Mouse (Mus musculus) lung, postnatal 0 days (tissue): ENCODE measurements around the gene Radil. TPM values are rescaled to one million over a fixed set of nuclear protein-coding genes. Genes with fewer than 3 reads are reported as not detected.
A peak's percentile ranks its signal among the peaks of the same experiment; 100 is the strongest.

Source experiments
- ATAC-seq: fragments of 200-750 bp; cut with Nextera tagmentation; 2 replicates; pipeline ENCODE4 v1.8.0; 2017; ENCODE audit warnings: moderate library complexity
- DNase-seq: peaks from one replicate; pipeline ENCODE4 v3.0.0-alpha.2; 2016; ENCODE audit warnings: low spot score
- H3K27ac ChIP-seq: fragments of 300-500 bp; sonication (generic); 2 replicates; pipeline ENCODE4 v1.5.1; 2014; ENCODE audit warnings: antibody characterized with exemption, mild to moderate bottlenecking, low read length, mixed read lengths
- H3K27me3 ChIP-seq: fragments of 300-500 bp; sonication (generic); replicated peaks from 2 replicates; pipeline ENCODE4 v1.6.1; 2014; ENCODE audit warnings: low read length, mixed read lengths; ENCODE audit not compliant: insufficient read depth
- H3K36me3 ChIP-seq: fragments of 300-500 bp; sonication (generic); 2 replicates; pipeline ENCODE4 v1.6.1; 2014; ENCODE audit warnings: low read length, mixed read lengths; ENCODE audit not compliant: insufficient read depth
- H3K4me1 ChIP-seq: fragments of 300-500 bp; sonication (generic); 2 replicates; pipeline ENCODE4 v1.6.1; 2014; ENCODE audit warnings: antibody characterized with exemption, low read depth, low read length, mixed read lengths; ENCODE audit not compliant: insufficient read depth
- H3K4me2 ChIP-seq: fragments of 300-500 bp; sonication (generic); replicated peaks from 2 replicates; pipeline ENCODE4 v1.6.1; 2014; ENCODE audit warnings: low read depth, mild to moderate bottlenecking, low read length, moderate library complexity, mixed read lengths
- H3K4me3 ChIP-seq: fragments of 300-500 bp; sonication (generic); 2 replicates; pipeline ENCODE4 v1.5.1; 2014; ENCODE audit warnings: low read depth, low read length
- H3K9ac ChIP-seq: fragments of 300-500 bp; sonication (generic); replicated peaks from 2 replicates; pipeline ENCODE4 v1.6.1; 2014; ENCODE audit warnings: low read depth, mild to moderate bottlenecking
- H3K9me3 ChIP-seq: fragments of 300-500 bp; sonication (generic); 2 replicates; pipeline ENCODE4 v1.6.1; 2016; ENCODE audit warnings: low read length, mixed read lengths
- CTCF ChIP-seq: IDR thresholded peaks from 2 replicates; pipeline ENCODE4 v1.5.1; 2016; ENCODE audit warnings: antibody characterized with exemption, mild to moderate bottlenecking
- EP300 ChIP-seq: IDR thresholded peaks from 2 replicates; pipeline ENCODE4 v1.6.1; 2016; ENCODE audit warnings: antibody characterized with exemption, mild to moderate bottlenecking, control low read depth
- WGBS: fragments of 180-500 bp; shearing (Covaris S2); extraction: QIAGEN DNeasy Blood & Tissue Kit; methylation state at CpG from one replicate; pipeline ENCODE4 v1.1.7; 2014; 5-methylcytosine and 5-hydroxymethylcytosine counted together
- polyA plus RNA-seq: library from polyadenylated mRNA; unstranded; fragments of >200 nt; fragmentation: Nextera tagmentation; extraction: Ambion mirVana; gene quantifications from 2 replicates; pipeline ENCODE4 v1.2.1, GENCODE M21; 2015

The Radil gene
- polyA plus RNA-seq, 1 experiment from 2014 or later, result 13.5 TPM

- Histone ChIP-seq H3K9me3 (no peaks in the 10 kb centered on the region), H3K27me3 (no peaks in the 10 kb centered on the region), H3K36me3 (no peaks in the 10 kb centered on the region), H3K4me3 (no peak overlapping the region), H3K4me2 (no peak overlapping the region), H3K9ac (no peak overlapping the region), H3K4me1 (no peaks in the 10 kb centered on the region), H3K27ac (no peak overlapping the region)
- no peak for ATAC-seq
- no peak for DNase-seq
- WGBS, result 34% methylated on average over 14 of the region's 14 CpGs
- TF ChIP-seq EP300 (no peak), CTCF (no peak)
Observed at GRCm38 (mm10) chr5:142583616-142584126, 32.8 kb upstream of the Radil start.

- no peak overlapping the region for H3K9ac ChIP-seq
- H3K4me3 ChIP-seq, result no peak overlapping the region
- 14% methylated on average over 5 of the region's 5 CpGs for WGBS
- no peaks in the 10 kb centered on the region for H3K36me3 ChIP-seq
- ATAC-seq (peak; percentile 38; the same call in 1 of the 2 replicates), DNase-seq (peak; percentile 70)
- H3K27me3 ChIP-seq, result no peaks in the 10 kb centered on the region
- no peaks in the 10 kb centered on the region for H3K4me1 ChIP-seq
- TF ChIP-seq CTCF (peak; percentile 87), EP300 (no peak)
- H3K9me3 ChIP-seq, result no peaks in the 10 kb centered on the region
- H3K27ac ChIP-seq, result no peak overlapping the region
- H3K4me2 ChIP-seq, result no peak overlapping the region
Observed at GRCm38 (mm10) chr5:142581517-142581916, 30.6 kb upstream of the Radil start.

GRCm38 (mm10) chr5:142578192-142578591 is 27.3 kb upstream of the Radil start:
- WGBS, result 87% methylated on average over 10 of the region's 10 CpGs
- H3K36me3 ChIP-seq, result no peaks in the 10 kb centered on the region
- no peak for TF ChIP-seq CTCF
- no peak overlapping the region for H3K4me2 ChIP-seq
- H3K4me3 ChIP-seq, result no peak overlapping the region
- ATAC-seq (no peak), DNase-seq (no peak)
- no peaks in the 10 kb centered on the region for H3K9me3 ChIP-seq
- H3K9ac ChIP-seq, result no peak overlapping the region
- H3K27me3 ChIP-seq, result no peaks in the 10 kb centered on the region
- H3K4me1 ChIP-seq, result no peaks in the 10 kb centered on the region
- H3K27ac ChIP-seq, result no peak overlapping the region

GRCm38 (mm10) chr5:142576832-142577231 is 25.9 kb upstream of the Radil start:
- no peak overlapping the region for H3K27ac ChIP-seq
- TF ChIP-seq EP300 (no peak), CTCF (no peak)
- no peaks in the 10 kb centered on the region for H3K36me3 ChIP-seq
- WGBS, result 68% methylated on average over 7 of the region's 7 CpGs
- ATAC-seq (no peak), DNase-seq (no peak)
- H3K9ac ChIP-seq, result no peak overlapping the region
- no peak overlapping the region for H3K4me2 ChIP-seq
- no peaks in the 10 kb centered on the region for H3K9me3 ChIP-seq
- H3K27me3 ChIP-seq, result no peaks in the 10 kb centered on the region
- H3K4me3 ChIP-seq, result no peak overlapping the region
- no peaks in the 10 kb centered on the region for H3K4me1 ChIP-seq

- Histone ChIP-seq H3K9me3 (no peaks in the 10 kb centered on the region), H3K27me3 (no peaks in the 10 kb centered on the region), H3K4me2 (no peak overlapping the region), H3K9ac (no peak overlapping the region), H3K27ac (no peak overlapping the region), H3K4me3 (no peak overlapping the region), H3K4me1 (no peaks in the 10 kb centered on the region), H3K36me3 (no peaks in the 10 kb centered on the region)
- 74% methylated on average over 8 of the region's 8 CpGs for WGBS
- no peak for ATAC-seq
- no peak for DNase-seq
- TF ChIP-seq EP300, result no peak
- no peak for TF ChIP-seq CTCF
Observed at GRCm38 (mm10) chr5:142574323-142575057, 23.6 kb upstream of the Radil start.

GRCm38 (mm10) chr5:142564606-142565005 is 13.7 kb upstream of the Radil start:
- TF ChIP-seq CTCF (no peak), EP300 (no peak)
- ATAC-seq (no peak), DNase-seq (no peak)
- H3K4me1 ChIP-seq, result no peaks in the 10 kb centered on the region
- WGBS, result 91% methylated on average over 1 of the region's 1 CpGs
- H3K9me3 ChIP-seq, result no peaks in the 10 kb centered on the region
- H3K27ac ChIP-seq, result no peak overlapping the region
- no peaks in the 10 kb centered on the region for H3K27me3 ChIP-seq
- H3K36me3 ChIP-seq, result no peaks in the 10 kb centered on the region
- no peak overlapping the region for H3K4me3 ChIP-seq
- H3K9ac ChIP-seq, result no peak overlapping the region
- no peak overlapping the region for H3K4me2 ChIP-seq
